Mouse (Mus musculus) CH12.LX (cell line): ENCODE measurements at regions not wholly inside any gene's neighbourhood (a gene's known extent, or its start where the extent isn't known, plus 50 kb on each side); places are given as distances from the start of the nearest gene placed in this dataset.

Experiments used
- CHD1 ChIP-seq: IDR thresholded peaks from 2 replicates; pipeline ENCODE4 v1.6.1; 2012; ENCODE audit warnings: low read depth, low read length, improper control_type of control experiment, inconsistent platforms
- CTCF ChIP-seq, 2 experiments: IDR thresholded peaks in 1 of 2; conservative IDR thresholded peaks in 1 of 2; 2 replicates each; pipeline ENCODE4 v1.5.1; 2011 to 2012; ENCODE audit warnings: low read depth in 2 of 2, low read length in 2 of 2, improper control_type of control experiment in 1 of 2, inconsistent platforms in 1 of 2, mild to moderate bottlenecking in 1 of 2, moderate library complexity in 1 of 2
- USF1 ChIP-seq: IDR thresholded peaks from 2 replicates; pipeline ENCODE4 v1.6.1; 2014; ENCODE audit warnings: low read depth, mild to moderate bottlenecking, inconsistent platforms, low read length, improper control_type of control experiment

GRCm38 (mm10) chr13:75631048-75631447 is 75.5 kb upstream of the Ell2 start:
- TF ChIP-seq CTCF (conservative IDR thresholded peaks at IDR 0.05 in 1 of 2, IDR thresholded peaks at IDR 0.05 in 1 of 2; ENCODE audit: low read depth in 2 of 2, low read length in 2 of 2) (no peak), CHD1 (no peak), USF1 (no peak)
